Mouse (Mus musculus): ENCODE results near the gene Uqcrq. TPM values are rescaled to one million over a fixed set of nuclear protein-coding genes. Genes with fewer than 3 reads are reported as not detected.

Gene Uqcrq
- total and polyA plus RNA-seq, 3 experiments, result 30.4 to 193 (median 67.6) TPM

- no peak for DNase-seq (ENCODE audit: low spot score)
These were observed 4.8 kb downstream of the Uqcrq start for GRCm38 (mm10) chr11:53425711-53426255.

GRCm38 (mm10) chr11:53425251-53425650, 5.4 kb downstream of the Uqcrq start:
- no peaks in the 10 kb centered on the region for H3K9me3 ChIP-seq (replicated peaks)
- peaks cover 71% of the 10 kb centered on the region for H3K36me3 ChIP-seq (replicated peaks)
- peaks cover 12% of the 10 kb centered on the region for H3K4me1 ChIP-seq (ENCODE audit: insufficient read depth, low read depth, low read length)
- no peak overlapping the region for H3K4me3 ChIP-seq (ENCODE audit: low read depth, low read length)
- no peak for TF ChIP-seq POLR2AphosphoS5 (IDR thresholded peaks at IDR 0.05; ENCODE audit: insufficient replicate concordance, low read depth, low read length)
- no peak for TF ChIP-seq GATA2 (IDR thresholded peaks at IDR 0.05; ENCODE audit: borderline replicate concordance, low read depth, low read length)
- TF ChIP-seq CTCF (IDR thresholded peaks at IDR 0.05; ENCODE audit: low read depth, low read length), result no peak
- no peak for TF ChIP-seq TAL1 (conservative IDR thresholded peaks at IDR 0.05; ENCODE audit: low read depth, low read length)
- TF ChIP-seq GATA1 (IDR thresholded peaks at IDR 0.05; ENCODE audit: borderline replicate concordance, low read length), result no peak
- DNase-seq (ENCODE audit: low spot score) (no peak), ATAC-seq (ENCODE audit: extremely low read depth, insufficient number of reproducible peaks, low FRiP score, poor library complexity, severe bottlenecking) (no peak)
- H3K27me3 ChIP-seq (ENCODE audit: insufficient read depth, low read length), result no peaks in the 10 kb centered on the region

More at GRCm38 (mm10) chr11:53425711-53426255, 4.8 kb downstream of the Uqcrq start:
- H3K4me3 ChIP-seq (ENCODE audit: low read depth, low read length), result no peak overlapping the region
- H3K36me3 ChIP-seq (replicated peaks), result peaks cover 70% of the 10 kb centered on the region
- ATAC-seq (ENCODE audit: extremely low read depth, insufficient number of reproducible peaks, low FRiP score, poor library complexity, severe bottlenecking), result no peak
- H3K27me3 ChIP-seq (ENCODE audit: insufficient read depth, low read length), result no peaks in the 10 kb centered on the region
- H3K4me1 ChIP-seq (ENCODE audit: insufficient read depth, low read depth, low read length), result peaks cover 12% of the 10 kb centered on the region
- TF ChIP-seq GATA2 (IDR thresholded peaks at IDR 0.05; ENCODE audit: borderline replicate concordance, low read depth, low read length), result no peak
- no peak for TF ChIP-seq CTCF (IDR thresholded peaks at IDR 0.05; ENCODE audit: low read depth, low read length)
- TF ChIP-seq TAL1 (conservative IDR thresholded peaks at IDR 0.05; ENCODE audit: low read depth, low read length), result no peak
- TF ChIP-seq POLR2AphosphoS5 (IDR thresholded peaks at IDR 0.05; ENCODE audit: insufficient replicate concordance, low read depth, low read length), result no peak
- TF ChIP-seq GATA1 (IDR thresholded peaks at IDR 0.05; ENCODE audit: borderline replicate concordance, low read length), result no peak
- no peaks in the 10 kb centered on the region for H3K9me3 ChIP-seq (replicated peaks)

GRCm38 (mm10) chr11:53424826-53425225, 5.8 kb downstream of the Uqcrq start:
- no peaks in the 10 kb centered on the region for H3K9me3 ChIP-seq (replicated peaks)
- H3K36me3 ChIP-seq (replicated peaks), result peaks cover 75% of the 10 kb centered on the region
- no peaks in the 10 kb centered on the region for H3K27me3 ChIP-seq (ENCODE audit: insufficient read depth, low read length)
- ATAC-seq (ENCODE audit: extremely low read depth, insufficient number of reproducible peaks, low FRiP score, poor library complexity, severe bottlenecking) (no peak), DNase-seq (ENCODE audit: low spot score) (no peak)
- H3K4me1 ChIP-seq (ENCODE audit: insufficient read depth, low read depth, low read length), result peaks cover 12% of the 10 kb centered on the region
- TF ChIP-seq CTCF (IDR thresholded peaks at IDR 0.05; ENCODE audit: low read depth, low read length) (no peak), POLR2AphosphoS5 (IDR thresholded peaks at IDR 0.05; ENCODE audit: insufficient replicate concordance, low read depth, low read length) (no peak), TAL1 (conservative IDR thresholded peaks at IDR 0.05; ENCODE audit: low read depth, low read length) (no peak), GATA1 (IDR thresholded peaks at IDR 0.05; ENCODE audit: borderline replicate concordance, low read length) (no peak), GATA2 (IDR thresholded peaks at IDR 0.05; ENCODE audit: borderline replicate concordance, low read depth, low read length) (no peak)
- no peak overlapping the region for H3K4me3 ChIP-seq (ENCODE audit: low read depth, low read length)

DNA sequence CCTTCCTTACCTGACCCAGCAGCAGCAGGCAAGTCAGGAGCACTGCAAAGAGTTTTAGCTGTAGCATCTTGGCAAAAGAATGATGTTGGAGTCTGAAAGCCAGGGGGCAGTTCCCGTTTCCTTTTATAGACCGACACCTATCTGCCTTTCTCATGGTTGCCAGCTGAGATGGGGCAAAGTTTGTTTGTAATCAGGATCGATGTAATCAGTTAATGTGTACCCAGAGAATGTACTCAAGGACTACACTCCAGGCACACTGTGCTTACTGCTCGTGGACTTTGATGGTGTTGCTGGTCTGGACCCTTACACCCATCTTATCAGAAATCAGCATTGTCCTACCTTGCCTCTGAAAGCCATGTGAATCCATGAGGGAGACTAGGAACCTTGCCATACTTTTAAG, 7.6 kb downstream of the Uqcrq start, which contains the start of gene Leap2:
Leap2 (minus strand) TSS at position 135 of the 400 bp plus-strand sequence.
- DNase-seq (ENCODE audit: low spot score), result no peak
- H3K4me3 ChIP-seq (ENCODE audit: low read depth, low read length), result no peak within 1 kb of the TSS
- TF ChIP-seq GATA2 (IDR thresholded peaks at IDR 0.05; ENCODE audit: borderline replicate concordance, low read depth, low read length), result no peak
- no peak for TF ChIP-seq GATA1 (IDR thresholded peaks at IDR 0.05; ENCODE audit: borderline replicate concordance, low read length)
- no peak for TF ChIP-seq TAL1 (conservative IDR thresholded peaks at IDR 0.05; ENCODE audit: low read depth, low read length)
- no peak for TF ChIP-seq CTCF (IDR thresholded peaks at IDR 0.05; ENCODE audit: low read depth, low read length)
- no peak for TF ChIP-seq POLR2AphosphoS5 (IDR thresholded peaks at IDR 0.05; ENCODE audit: insufficient replicate concordance, low read depth, low read length)
- no peak for ATAC-seq (ENCODE audit: extremely low read depth, insufficient number of reproducible peaks, low FRiP score, poor library complexity, severe bottlenecking)
- no peaks in the 10 kb centered on the region for H3K27me3 ChIP-seq (ENCODE audit: insufficient read depth, low read length)
- peaks cover 74% of the 10 kb centered on the region for H3K36me3 ChIP-seq (replicated peaks)
- H3K9me3 ChIP-seq (replicated peaks), result no peaks in the 10 kb centered on the region
- H3K4me1 ChIP-seq (ENCODE audit: insufficient read depth, low read depth, low read length), result no peaks in the 10 kb centered on the region

DNA sequence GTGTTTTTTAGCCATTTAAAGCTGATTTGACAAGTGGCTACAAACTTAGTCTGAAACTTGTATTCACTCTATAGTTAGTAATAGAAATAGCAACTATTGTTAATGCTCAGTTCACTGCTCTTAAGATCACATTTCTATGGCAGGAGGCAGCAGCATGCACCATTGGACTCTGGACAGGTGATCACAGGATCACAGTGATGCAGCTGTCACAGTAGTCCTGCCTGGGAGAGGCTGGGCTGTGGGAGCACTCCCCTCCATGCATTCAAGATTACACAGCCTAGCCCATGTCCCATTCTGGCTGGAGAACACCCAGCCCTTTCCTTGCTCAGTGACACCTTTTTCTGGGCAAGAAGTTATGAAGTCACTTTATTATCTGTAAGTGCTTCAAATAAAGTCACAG, 12.6 kb downstream of the Uqcrq start:
- DNase-seq (ENCODE audit: low spot score) (no peak), ATAC-seq (ENCODE audit: extremely low read depth, insufficient number of reproducible peaks, low FRiP score, poor library complexity, severe bottlenecking) (no peak)
- no peaks in the 10 kb centered on the region for H3K9me3 ChIP-seq (replicated peaks)
- no peak overlapping the region for H3K4me3 ChIP-seq (ENCODE audit: low read depth, low read length)
- 0 out of 2 replicates have a peak, but pooled peaks cover under 1% of the 10 kb centered on the region for H3K4me1 ChIP-seq (ENCODE audit: insufficient read depth, low read depth, low read length)
- TF ChIP-seq CTCF (IDR thresholded peaks at IDR 0.05; ENCODE audit: low read depth, low read length) (no peak), POLR2AphosphoS5 (IDR thresholded peaks at IDR 0.05; ENCODE audit: insufficient replicate concordance, low read depth, low read length) (no peak), TAL1 (conservative IDR thresholded peaks at IDR 0.05; ENCODE audit: low read depth, low read length) (no peak), GATA2 (IDR thresholded peaks at IDR 0.05; ENCODE audit: borderline replicate concordance, low read depth, low read length) (no peak), GATA1 (IDR thresholded peaks at IDR 0.05; ENCODE audit: borderline replicate concordance, low read length) (no peak)
- no peaks in the 10 kb centered on the region for H3K27me3 ChIP-seq (ENCODE audit: insufficient read depth, low read length)
- peaks cover 82% of the 10 kb centered on the region for H3K36me3 ChIP-seq (replicated peaks)

DNA sequence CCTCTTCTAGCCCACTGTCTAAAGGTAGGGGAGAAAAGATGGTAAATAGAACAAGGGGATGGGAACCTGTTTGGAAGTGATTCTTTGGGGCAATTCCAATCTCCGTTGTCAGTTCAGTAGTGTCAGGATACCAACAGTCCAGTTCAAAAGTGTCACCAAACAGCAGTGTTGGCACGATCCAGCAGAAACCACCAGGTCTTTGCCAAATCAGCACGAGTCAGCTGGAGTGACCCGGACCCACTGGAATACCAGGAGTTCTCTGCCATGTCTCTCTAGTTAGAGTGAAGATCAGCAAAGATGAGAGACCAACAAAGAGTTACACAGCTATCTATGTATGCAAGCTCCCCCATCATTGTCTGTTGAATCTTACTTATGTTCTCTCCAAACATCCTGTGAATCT, 16.8 kb downstream of the Uqcrq start:
- DNase-seq (ENCODE audit: low spot score), result no peak
- ATAC-seq (ENCODE audit: extremely low read depth, insufficient number of reproducible peaks, low FRiP score, poor library complexity, severe bottlenecking), result no peak
- H3K27me3 ChIP-seq (ENCODE audit: insufficient read depth, low read length), result no peaks in the 10 kb centered on the region
- peaks cover 2% of the 10 kb centered on the region; the same call in 1 of the 2 replicates for H3K4me1 ChIP-seq (ENCODE audit: insufficient read depth, low read depth, low read length)
- H3K4me3 ChIP-seq (ENCODE audit: low read depth, low read length), result no peak overlapping the region
- H3K9me3 ChIP-seq (replicated peaks), result no peaks in the 10 kb centered on the region
- peaks cover 92% of the 10 kb centered on the region for H3K36me3 ChIP-seq (replicated peaks)
- no peak for TF ChIP-seq CTCF (IDR thresholded peaks at IDR 0.05; ENCODE audit: low read depth, low read length)
- no peak for TF ChIP-seq GATA2 (IDR thresholded peaks at IDR 0.05; ENCODE audit: borderline replicate concordance, low read depth, low read length)
- TF ChIP-seq GATA1 (IDR thresholded peaks at IDR 0.05; ENCODE audit: borderline replicate concordance, low read length), result no peak
- TF ChIP-seq POLR2AphosphoS5 (IDR thresholded peaks at IDR 0.05; ENCODE audit: insufficient replicate concordance, low read depth, low read length), result no peak
- no peak for TF ChIP-seq TAL1 (conservative IDR thresholded peaks at IDR 0.05; ENCODE audit: low read depth, low read length)

Measured in G1E (cell line).